Mouse (Mus musculus) WW6 (cell line): ENCODE data around the gene Neu2.
A peak's percentile ranks its signal among the peaks of the same experiment; 100 is the strongest.

Experiments
- DNase-seq: peaks from one replicate; pipeline ENCODE4 v3.0.0-alpha.2; 2013; ENCODE audit warnings: low read depth, low spot score

Neu2 gene

GRCm38 (mm10) chr1:87614576-87615295, 105.0 kb downstream of the Neu2 start:
- DNase-seq = no peak

- DNase-seq = no peak
These were observed 110.6 kb downstream of the Neu2 start, which contains the start of gene Inpp5d for GRCm38 (mm10) chr1:87620211-87620668. Gene Inpp5d, plus strand, starts transcription at chr1:87620312.

GRCm38 (mm10) chr1:87620693-87621092, 111.0 kb downstream of the Neu2 start:
- DNase-seq = no peak

GRCm38 (mm10) chr1:87621146-87621857, 111.6 kb downstream of the Neu2 start:
- no peak for DNase-seq

GRCm38 (mm10) chr1:87621858-87622279, 112.2 kb downstream of the Neu2 start:
- no peak for DNase-seq

- no peak for DNase-seq
These were observed 114.4 kb downstream of the Neu2 start for GRCm38 (mm10) chr1:87623977-87624666.

- DNase-seq = no peak
These were observed 115.1 kb downstream of the Neu2 start for GRCm38 (mm10) chr1:87624826-87625225.

- DNase-seq = no peak
These were observed 115.8 kb downstream of the Neu2 start for GRCm38 (mm10) chr1:87625254-87626025.

- no peak for DNase-seq
These were observed 116.7 kb downstream of the Neu2 start for GRCm38 (mm10) chr1:87626344-87626743.

GRCm38 (mm10) chr1:87628085-87628484, 118.4 kb downstream of the Neu2 start:
- DNase-seq = no peak

GRCm38 (mm10) chr1:87631584-87631983, 121.9 kb downstream of the Neu2 start:
- no peak for DNase-seq

- DNase-seq = no peak
These were observed 122.5 kb downstream of the Neu2 start for GRCm38 (mm10) chr1:87632163-87632562.

- DNase-seq = no peak
These were observed 127.0 kb downstream of the Neu2 start for GRCm38 (mm10) chr1:87636716-87637117.

- peak; percentile 38 for DNase-seq
These were observed 127.6 kb downstream of the Neu2 start for GRCm38 (mm10) chr1:87637121-87637877.

- no peak for DNase-seq
These were observed 128.3 kb downstream of the Neu2 start for GRCm38 (mm10) chr1:87637878-87638600.

GRCm38 (mm10) chr1:87639724-87640123, 130.0 kb downstream of the Neu2 start:
- no peak for DNase-seq

GRCm38 (mm10) chr1:87640165-87640661, 130.5 kb downstream of the Neu2 start:
- DNase-seq = no peak

- DNase-seq = no peak
These were observed 133.3 kb downstream of the Neu2 start for GRCm38 (mm10) chr1:87643016-87643415.

GRCm38 (mm10) chr1:87645041-87645440, 135.4 kb downstream of the Neu2 start:
- DNase-seq = no peak

- no peak for DNase-seq
These were observed 136.1 kb downstream of the Neu2 start for GRCm38 (mm10) chr1:87645748-87646147.
